Comparison of ENCODE assay signal across 17 mouse cellular contexts in the genomic region with DNA sequence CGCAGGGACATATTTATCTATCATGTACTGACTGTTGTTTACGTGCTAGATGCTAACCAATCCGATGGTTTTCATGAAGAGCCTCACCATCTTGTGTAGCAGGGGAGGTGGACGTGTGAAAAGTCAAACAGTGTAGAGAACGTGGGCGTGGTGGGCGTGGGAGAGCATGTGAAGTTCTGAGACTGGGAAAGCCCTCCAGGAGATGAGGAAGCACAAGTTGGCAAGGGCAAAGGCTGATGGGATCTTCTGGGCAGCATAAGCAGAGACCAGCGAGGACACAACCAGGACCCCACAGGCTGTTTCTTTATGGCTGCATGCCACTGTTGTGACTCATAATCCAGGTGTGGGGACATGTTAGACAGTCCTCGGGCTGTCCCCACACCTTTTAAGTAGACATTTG.
"Had no signal": no experiment of that assay in that cellular context is flagged by ENCODE, and none has a peak within 500 bp of the region (broad histone marks: within the 10 kb centered on the region; RNA-seq: fewer than 3 reads in every experiment).

No protein-coding gene starts in this region.

- H3K4me2 ChIP-seq: limb, embryonic 15.5 days; lung, embryonic 14.5 days; midbrain, embryonic 15.5 days; neural tube, embryonic 13.5 days had no signal

- H3K36me3 ChIP-seq: limb, embryonic 15.5 days; midbrain, embryonic 15.5 days; neural tube, embryonic 13.5 days had no signal

- H3K4me3 ChIP-seq: limb, embryonic 15.5 days; midbrain, embryonic 10.5 days; midbrain, embryonic 15.5 days; neural tube, embryonic 13.5 days had no signal

- H3K27me3 ChIP-seq: midbrain, embryonic 15.5 days; neural tube, embryonic 13.5 days had no signal

- H3K27ac ChIP-seq: kidney, postnatal 0 days; limb, embryonic 15.5 days; midbrain, embryonic 15.5 days; neural tube, embryonic 13.5 days had no signal

- H3K9ac ChIP-seq: limb, embryonic 15.5 days; lung, embryonic 14.5 days; midbrain, embryonic 15.5 days; neural tube, embryonic 13.5 days had no signal

- ATAC-seq: midbrain, embryonic 15.5 days had no signal

- H3K9me3 ChIP-seq: limb, embryonic 15.5 days; midbrain, embryonic 10.5 days; midbrain, embryonic 15.5 days; neural tube, embryonic 13.5 days had no signal

- DNase-seq: kidney, adult 2 months; kidney, postnatal 36 days; layer of hippocampus, adult 9-11 months; layer of hippocampus, postnatal 36 days; lung, embryonic 14.5 days; lung, postnatal 10 days; lung, postnatal 4 days; retina, postnatal 1 day; right cerebral cortex, postnatal 4 days; spleen, adult 18-20 months; thymus, adult 18-20 months; thymus, postnatal 14 days had no signal
